In genomic region chr1:54585278-54585846, GRCm38 (mm10) we compare ENCODE assay signal across 8 mouse cellular contexts. TPM values are rescaled to one million over a fixed set of nuclear protein-coding genes. Genes with fewer than 3 reads are reported as not detected.
DNase-seq lines count a peak whose midpoint lies in the region; ATAC-seq and TF ChIP-seq lines count a peak whose summit lies in the region.

No protein-coding gene starts in this region.

- H3K9ac ChIP-seq in liver, adult 2 months (ENCODE audit: low read depth, low read length) = no peak overlapping the region
- no peak overlapping the region for H3K9ac ChIP-seq in liver, embryonic 12.5 days
- H3K9ac ChIP-seq in forebrain, embryonic 16.5 days (replicated peaks; ENCODE audit: low read depth, low read length) = no peak overlapping the region

- no peaks in the 10 kb centered on the region for H3K36me3 ChIP-seq in liver, adult 2 months (ENCODE audit: control insufficient read depth, insufficient read depth, low read length)
- no peaks in the 10 kb centered on the region for H3K36me3 ChIP-seq in liver, embryonic 12.5 days
- H3K36me3 ChIP-seq in forebrain, embryonic 16.5 days (ENCODE audit: control insufficient read depth, insufficient read depth) = no peaks in the 10 kb centered on the region

- no peak overlapping the region for H3K4me3 ChIP-seq in liver, adult 2 months (ENCODE audit: insufficient read depth, low read depth, low read length)
- H3K4me3 ChIP-seq in liver, embryonic 12.5 days = no peak overlapping the region
- H3K4me3 ChIP-seq in forebrain, embryonic 16.5 days (replicated peaks; ENCODE audit: low read length) = no peak overlapping the region

- no peaks in the 10 kb centered on the region for H3K79me2 ChIP-seq in liver, adult 2 months (ENCODE audit: control insufficient read depth, insufficient read depth, low read length)

- no peaks in the 10 kb centered on the region for H3K27me3 ChIP-seq in liver, adult 2 months (ENCODE audit: control insufficient read depth, insufficient read depth, low read length)
- H3K27me3 ChIP-seq in liver, embryonic 12.5 days (replicated peaks) = no peaks in the 10 kb centered on the region
- no peaks in the 10 kb centered on the region for H3K27me3 ChIP-seq in forebrain, embryonic 16.5 days (replicated peaks; ENCODE audit: control insufficient read depth, insufficient read depth, low read length)

- no peak for TF ChIP-seq POLR2A in liver, adult 2 months (IDR thresholded peaks at IDR 0.05; ENCODE audit: extremely low read depth, insufficient read depth, low read length)

- TF ChIP-seq CTCF in liver, adult 2 months (IDR thresholded peaks at IDR 0.05; ENCODE audit: low read depth, low read length) = no peak

- intact Hi-C loops in heart, postnatal 25 days (cut with DNase I) = no loop called here
- intact Hi-C loops in gastrocnemius, postnatal 36 days (cut with DNase I) = no loop called here

- no peak for ATAC-seq in liver, embryonic 12.5 days
- peak; percentile 63 for ATAC-seq in forebrain, embryonic 16.5 days
- peak; percentile 97 for ATAC-seq in megakaryocyte progenitor cell, adult 5-6 weeks (replicated peaks; ENCODE audit: poor library complexity)

- H3K4me2 ChIP-seq in liver, embryonic 12.5 days = no peak overlapping the region
- 0 out of 2 replicates have a peak overlapping the region, but pooled peaks have one; percentile 11 for H3K4me2 ChIP-seq in forebrain, embryonic 16.5 days (ENCODE audit: low read length)

- no peak overlapping the region for H3K27ac ChIP-seq in liver, adult 2 months (replicated peaks; ENCODE audit: insufficient read depth, low read depth, low read length)
- H3K27ac ChIP-seq in liver, embryonic 12.5 days = no peak overlapping the region
- H3K27ac ChIP-seq in forebrain, embryonic 16.5 days (ENCODE audit: low read length) = no peak overlapping the region

- no peaks in the 10 kb centered on the region for H3K4me1 ChIP-seq in liver, adult 2 months (ENCODE audit: control insufficient read depth, insufficient read depth, low read length)
- 0 out of 2 replicates have a peak, but pooled peaks cover 5% of the 10 kb centered on the region for H3K4me1 ChIP-seq in liver, embryonic 12.5 days
- H3K4me1 ChIP-seq in forebrain, embryonic 16.5 days (replicated peaks; ENCODE audit: control insufficient read depth, insufficient read depth, low read length) = peaks cover 11% of the 10 kb centered on the region; the same call in 1 of the 2 replicates

- WGBS in liver, adult 2 months = 54% methylated on average over 9 of the region's 9 CpGs
- 19% methylated on average over 9 of the region's 9 CpGs for WGBS in liver, embryonic 12.5 days (ENCODE audit: insufficient replicate concordance)
- 3% methylated on average over 9 of the region's 9 CpGs for WGBS in forebrain, embryonic 16.5 days

- peak; percentile 12 for DNase-seq in liver, adult 2 months (ENCODE audit: extremely low read depth, low read depth, low spot score)
- DNase-seq in spleen, postnatal 36 days (ENCODE audit: low spot score in 2 of 2) = peak; percentile 82 to 89
- no peak for DNase-seq in frontal cortex, postnatal 36 days (ENCODE audit: low spot score in 2 of 2)
- no peak for DNase-seq in heart, postnatal 25 days (ENCODE audit: low spot score)
- DNase-seq in gastrocnemius, postnatal 36 days = no peak

- H3K9me3 ChIP-seq in liver, embryonic 12.5 days (replicated peaks) = no peaks in the 10 kb centered on the region
- H3K9me3 ChIP-seq in forebrain, embryonic 16.5 days (ENCODE audit: control insufficient read depth, low read length) = no peaks in the 10 kb centered on the region

RNA-seq across cellular contexts. Expression of gene Pgap1, which starts 27.9 kb away (rescaled TPM):
- total RNA-seq in liver, adult 2 months (2014; rRNA removed) = 11.7 and 15.0 TPM in 2 replicates
- 1.5 and 1.6 TPM in 2 replicates for polyA plus RNA-seq in liver, adult 2 months (2012; rRNA removed)
- polyA plus RNA-seq in liver, embryonic 12.5 days (2016; fragmentation: Nextera tagmentation; extraction: Ambion mirVana) = 1.3 and 1.7 TPM in 2 replicates
- 31.2 and 33.3 TPM in 2 replicates for polyA plus RNA-seq in forebrain, embryonic 16.5 days (2015; fragmentation: Nextera tagmentation; extraction: Ambion mirVana)
- total RNA-seq in megakaryocyte progenitor cell, adult 5-6 weeks (2015) = 0.07 and 0.39 TPM in 2 replicates
- 0.96 and 1.8 TPM in 2 replicates for total RNA-seq in megakaryocyte progenitor cell, adult 5-6 weeks (2017)
- 1 to 10 TPM; 4.4 to 4.6 TPM for total RNA-seq in heart, postnatal 25 days (2021)
- 1 to 10 TPM; 2.2 to 2.9 TPM for total RNA-seq in gastrocnemius, postnatal 36 days (2021)

Comparison
In these comparisons a context has a peak if more than half of its experiments do, and no peak if none do; other contexts are left out.
1. DNase-seq: peak in liver, adult 2 months (single experiment) and spleen, postnatal 36 days (2 of 2); none in frontal cortex, postnatal 36 days (0 of 2), heart, postnatal 25 days (single experiment) and gastrocnemius, postnatal 36 days (0 of 2).